ENCODE assay signal across 16 mouse cellular contexts in the genomic region with DNA sequence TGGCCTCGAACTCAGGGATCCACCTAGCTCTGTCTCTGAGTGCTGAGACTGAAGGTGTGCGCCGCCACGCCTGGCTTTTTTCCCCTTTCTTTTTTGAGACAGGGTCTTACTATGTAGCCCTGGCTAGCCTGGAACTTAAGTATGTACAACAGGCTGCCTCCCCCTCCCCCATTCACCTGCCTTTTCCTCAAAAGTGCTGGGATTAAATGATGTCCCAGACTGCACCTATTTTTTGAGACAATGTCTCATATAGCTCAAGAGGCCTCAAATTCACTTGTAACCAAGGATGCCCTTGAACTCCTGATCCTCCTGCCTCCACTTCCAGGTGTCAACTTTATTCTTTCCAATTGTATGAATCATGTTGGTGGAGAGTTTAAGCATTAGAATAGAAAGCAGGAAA.
"Had no signal": no experiment of that assay in that cellular context is flagged by ENCODE, and none has a peak within 500 bp of the region (broad histone marks: within the 10 kb centered on the region; RNA-seq: fewer than 3 reads in every experiment).

No protein-coding gene starts in this region.

- H3K9ac ChIP-seq: liver, embryonic 15.5 days; liver, postnatal 0 days; lung, embryonic 14.5 days; midbrain, embryonic 13.5 days; midbrain, embryonic 15.5 days; neural tube, embryonic 12.5 days; stomach, embryonic 15.5 days had no signal

- H3K27ac ChIP-seq: liver, embryonic 15.5 days; macrophage; midbrain, embryonic 13.5 days; midbrain, embryonic 15.5 days; neural tube, embryonic 12.5 days; stomach, embryonic 15.5 days; stomach, postnatal 0 days had no signal

- H3K9me3 ChIP-seq: liver, embryonic 15.5 days; megakaryocyte, embryonic 14.5 days; midbrain, embryonic 13.5 days; midbrain, embryonic 15.5 days; neural tube, embryonic 12.5 days; stomach, embryonic 15.5 days had no signal

- H3K27me3 ChIP-seq: liver, embryonic 15.5 days; megakaryocyte, embryonic 14.5 days; midbrain, embryonic 13.5 days; midbrain, embryonic 15.5 days; neural tube, embryonic 12.5 days; stomach, embryonic 15.5 days had no signal

- H3K4me3 ChIP-seq: liver, embryonic 15.5 days; megakaryocyte, embryonic 14.5 days; midbrain, embryonic 13.5 days; midbrain, embryonic 15.5 days; neural tube, embryonic 12.5 days; stomach, embryonic 15.5 days had no signal

- DNase-seq: liver, postnatal 0 days; lung, embryonic 14.5 days; lung, postnatal 10 days; lung, postnatal 36 days; right cerebral cortex, postnatal 14 days; thymus, adult 2 months; thymus, postnatal 25 days; thymus, postnatal 4 days had no signal

- H3K4me1 ChIP-seq: midbrain, embryonic 15.5 days; neural tube, embryonic 12.5 days; stomach, embryonic 15.5 days had no signal
